Mouse (Mus musculus): ENCODE measurements around the gene Cntn4.

Cntn4 gene

DNA sequence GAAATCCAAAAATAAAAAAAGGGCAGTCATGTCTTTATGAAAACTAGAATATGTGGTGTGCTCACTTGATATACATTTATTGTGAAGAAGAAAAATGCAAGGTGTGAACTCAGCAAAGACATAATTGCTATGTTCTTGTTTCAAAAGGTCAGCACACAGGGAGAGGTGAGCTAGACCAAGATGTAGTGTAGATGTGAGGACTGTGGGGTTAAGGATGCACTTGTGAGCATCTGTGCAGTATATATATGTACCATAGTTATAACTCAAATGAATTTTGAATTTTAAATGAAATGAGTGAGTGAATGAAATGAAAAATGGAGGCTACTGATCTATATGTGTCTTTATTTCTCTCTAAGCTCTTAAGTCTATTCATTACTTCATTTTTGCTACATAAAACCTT is 401.2 kb downstream of the Cntn4 start:
- no peak for DNase-seq (ENCODE audit: low read depth)

DNA sequence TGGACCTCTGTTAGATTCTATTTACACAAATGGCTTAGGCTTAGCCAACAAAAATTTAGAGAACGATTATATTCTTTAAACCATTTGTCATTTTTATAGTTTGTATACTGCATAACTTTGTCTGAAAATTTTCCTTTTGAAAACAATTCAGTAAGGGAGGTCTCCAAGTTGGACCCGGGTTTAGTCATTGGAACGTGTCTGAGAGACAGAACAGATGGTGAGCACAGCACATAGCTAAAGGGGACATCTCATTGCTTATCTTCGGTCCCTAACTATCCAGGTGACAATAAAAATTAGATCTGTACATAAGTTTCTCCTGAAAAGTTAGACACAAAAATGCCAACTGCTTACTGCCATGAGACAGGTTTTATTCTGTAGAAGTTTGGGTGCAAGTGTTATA is 420.4 kb downstream of the Cntn4 start:
- no peak for DNase-seq (ENCODE audit: low read depth)

DNA sequence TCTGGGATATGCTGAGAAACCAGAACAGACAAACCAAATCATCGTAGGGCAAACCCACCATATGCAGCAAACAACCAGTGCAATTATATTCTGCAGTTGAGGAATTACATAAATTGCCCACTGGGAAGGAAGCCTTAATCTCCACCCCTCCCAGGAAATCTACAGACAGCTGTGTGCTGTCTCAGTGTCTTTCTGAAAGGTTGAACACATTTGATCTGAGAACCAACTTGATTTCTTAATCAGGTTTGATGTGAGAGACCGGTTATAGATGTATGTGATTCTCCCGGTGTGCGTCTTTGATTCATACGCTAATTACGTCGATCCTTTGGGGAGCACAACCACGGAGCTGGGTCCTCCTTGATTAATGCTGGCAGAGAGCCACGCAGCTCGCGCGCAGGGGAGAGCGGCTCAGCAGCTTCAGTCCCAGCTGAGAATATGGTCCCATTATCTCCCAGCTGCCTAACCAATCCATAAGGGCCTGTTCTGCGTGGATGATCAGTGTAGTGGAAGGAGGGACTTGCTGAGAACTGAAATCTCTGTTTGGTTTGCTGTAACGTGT is 441.1 kb downstream of the Cntn4 start:
- DNase-seq (ENCODE audit: low read depth) = no peak

DNA sequence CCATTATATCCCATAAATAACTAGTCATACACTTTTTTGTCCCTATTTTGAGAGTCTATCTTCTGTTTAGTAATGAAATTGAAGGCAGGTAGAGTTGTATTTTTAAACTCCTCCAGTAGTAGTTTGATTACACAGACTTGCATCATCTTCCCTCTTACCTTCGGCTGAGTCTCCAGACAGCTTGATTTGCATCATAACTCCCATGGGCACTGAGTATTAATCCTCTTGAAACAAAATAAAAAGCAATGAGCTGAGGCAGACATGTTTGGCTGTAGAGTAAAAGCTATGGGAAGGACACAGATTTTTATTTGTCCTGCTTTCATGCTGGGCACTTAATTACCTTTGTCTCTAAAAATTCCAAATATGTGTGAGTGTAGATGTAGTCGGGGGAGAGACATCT is 476.1 kb downstream of the Cntn4 start:
- DNase-seq (ENCODE audit: low read depth) = no peak

DNA sequence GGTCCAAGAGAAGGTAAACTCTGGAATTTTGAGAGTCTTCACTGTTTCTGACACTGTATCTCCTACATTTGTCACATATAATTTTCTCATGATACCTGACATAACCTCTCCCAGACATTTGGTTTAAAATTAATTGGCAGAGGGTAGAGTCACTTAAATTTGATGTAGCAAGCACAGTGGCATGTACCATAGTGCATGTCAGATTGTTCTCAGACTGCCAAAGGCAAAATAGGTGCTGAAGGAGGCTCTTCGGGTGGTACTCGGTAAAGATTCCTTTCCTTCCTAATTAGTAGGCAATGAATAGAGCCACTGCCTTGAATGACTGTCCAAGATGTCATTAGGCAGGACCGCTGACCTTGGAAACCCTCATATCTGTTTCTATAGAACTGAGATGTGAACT is 477.9 kb downstream of the Cntn4 start:
- DNase-seq (ENCODE audit: low read depth) = no peak

DNA sequence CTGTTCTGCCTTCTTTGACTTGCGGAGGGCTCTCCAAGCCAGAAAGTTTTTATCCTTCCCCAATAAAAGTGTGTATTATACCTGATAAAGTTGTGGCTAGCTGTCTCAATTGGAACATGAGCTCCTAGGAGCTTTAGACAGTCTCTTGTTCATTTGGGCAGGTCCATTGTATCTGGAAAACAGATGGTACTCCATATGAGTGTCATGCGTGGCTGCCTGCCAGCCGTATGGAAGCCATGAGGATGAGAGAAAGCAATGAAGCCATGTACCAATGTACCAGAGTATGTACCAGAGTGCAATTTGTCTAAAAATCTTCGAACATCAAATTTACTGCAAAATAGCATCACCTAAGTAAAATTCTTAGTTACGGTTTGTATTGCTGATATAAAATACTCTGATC is 500.1 kb downstream of the Cntn4 start:
- no peak for DNase-seq (ENCODE audit: low read depth)

DNA sequence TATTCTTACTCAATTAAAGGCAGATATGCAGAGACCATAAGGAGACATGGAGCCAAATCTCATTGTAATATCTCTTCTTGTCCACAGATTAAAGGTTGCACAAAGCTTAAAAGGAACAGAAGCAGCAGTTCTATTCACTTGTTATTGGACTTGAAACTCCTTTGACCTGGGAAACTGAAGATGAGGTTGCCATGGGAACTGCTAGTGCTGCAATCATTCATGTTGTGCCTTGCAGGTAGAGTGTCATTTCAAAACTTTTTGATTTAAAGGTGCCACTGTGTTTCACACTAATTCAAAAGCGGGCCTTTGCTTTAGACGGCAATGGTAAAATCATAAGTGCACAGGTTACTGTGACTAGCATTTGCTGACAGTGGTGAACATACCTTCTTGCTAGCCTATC is 504.1 kb downstream of the Cntn4 start:
- no peak for DNase-seq (ENCODE audit: low read depth)

DNA sequence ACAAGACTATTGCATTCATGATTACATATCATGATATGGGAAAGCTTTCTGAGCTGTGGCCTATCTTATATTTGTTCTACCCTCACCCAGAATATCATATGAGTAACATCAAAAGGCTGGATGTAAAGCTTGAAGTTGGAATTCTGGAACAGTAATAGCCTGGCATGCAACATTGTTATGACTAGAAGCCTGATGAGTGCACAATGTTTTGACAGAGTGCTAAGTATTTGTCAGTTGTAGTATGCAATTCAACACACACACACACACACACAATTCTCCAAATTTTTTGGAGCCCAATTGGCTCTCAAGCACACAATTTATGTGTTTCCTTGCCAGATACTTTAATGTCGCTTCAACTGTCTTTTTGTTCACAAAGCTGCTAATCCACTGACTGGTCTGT is 523.5 kb downstream of the Cntn4 start:
- DNase-seq (ENCODE audit: low read depth) = no peak

DNA sequence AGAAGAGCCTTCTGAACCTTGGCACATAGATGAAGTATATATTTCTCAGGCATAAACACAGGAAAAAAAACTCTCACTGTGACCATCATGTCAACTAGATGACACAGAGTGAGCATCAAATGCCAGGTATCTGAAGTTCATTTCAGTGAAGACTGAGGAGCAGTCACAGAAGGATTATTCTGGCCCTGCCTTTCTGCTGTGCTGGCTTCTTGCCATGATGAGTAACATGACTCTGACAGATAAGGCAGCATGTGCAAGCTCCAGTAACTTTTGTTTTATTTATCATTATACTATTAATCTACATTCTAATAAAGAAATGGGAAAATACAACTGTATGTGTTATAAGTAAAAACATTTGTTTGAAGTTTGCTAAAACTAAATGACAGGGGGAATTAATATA is 529.9 kb downstream of the Cntn4 start:
- peak; percentile 9 for DNase-seq (ENCODE audit: low read depth)

DNA sequence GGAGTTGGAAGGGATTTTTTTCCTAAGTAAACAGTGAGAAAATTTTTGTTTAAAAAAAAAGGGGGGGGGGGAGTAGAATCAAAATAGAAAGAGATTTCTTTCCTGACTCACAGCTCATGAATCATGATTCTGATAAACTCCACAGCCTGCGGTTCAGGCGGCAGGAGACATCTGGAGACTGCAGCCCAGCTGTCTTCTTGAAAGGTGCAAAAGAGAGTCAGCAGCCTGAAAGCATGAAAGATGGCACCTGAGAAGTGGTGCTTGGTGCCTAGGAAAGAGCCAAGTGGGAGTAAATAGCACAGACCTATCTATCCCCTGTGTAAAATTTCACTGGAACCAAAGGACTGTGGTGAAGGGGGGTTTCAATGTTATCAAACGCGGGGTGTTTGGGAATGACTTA is 535.6 kb downstream of the Cntn4 start:
- DNase-seq (ENCODE audit: low read depth) = no peak

DNA sequence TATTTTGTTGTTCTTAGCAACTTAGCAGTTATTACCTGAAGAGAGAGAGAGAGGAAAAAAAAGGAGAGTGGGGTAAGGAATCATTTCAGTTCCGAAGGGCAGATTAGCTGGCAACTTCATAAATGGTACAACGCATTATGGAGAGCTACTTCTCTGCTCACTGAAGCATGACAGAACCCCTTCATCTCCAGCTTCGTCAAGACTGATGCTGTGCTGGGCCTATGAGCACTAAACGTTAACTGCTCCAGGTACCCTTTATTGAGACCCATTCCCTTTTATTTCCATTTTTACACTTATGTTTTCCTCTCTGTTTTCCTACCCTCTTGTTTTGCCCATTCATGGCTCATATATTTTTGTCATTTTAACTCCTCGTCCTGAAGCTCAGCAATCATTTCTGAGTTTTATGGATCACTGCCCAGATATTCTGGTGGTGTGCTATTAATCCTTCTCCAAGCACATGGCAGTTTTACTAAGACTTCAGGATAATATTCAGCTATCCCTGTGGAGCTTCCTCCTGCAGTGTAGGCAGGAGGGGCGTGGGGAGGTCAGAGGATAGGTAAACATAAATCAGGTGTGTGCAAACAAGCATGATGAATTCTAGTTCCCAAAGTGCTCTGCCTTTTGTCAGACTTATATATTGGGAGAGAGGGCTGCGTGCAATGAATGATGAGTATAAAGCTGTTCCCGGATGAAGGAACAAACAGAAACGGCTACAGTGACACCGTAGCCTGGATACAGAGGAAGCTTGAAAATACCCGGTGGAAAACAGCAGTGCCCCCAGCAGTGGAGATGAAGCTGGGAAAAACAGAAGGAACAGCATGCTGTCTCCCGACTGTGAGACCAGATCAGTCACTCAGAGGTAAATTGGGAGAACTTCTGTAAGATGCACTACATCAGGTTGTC is 559.8 kb downstream of the Cntn4 start:
- DNase-seq (ENCODE audit: low read depth) = no peak

DNA sequence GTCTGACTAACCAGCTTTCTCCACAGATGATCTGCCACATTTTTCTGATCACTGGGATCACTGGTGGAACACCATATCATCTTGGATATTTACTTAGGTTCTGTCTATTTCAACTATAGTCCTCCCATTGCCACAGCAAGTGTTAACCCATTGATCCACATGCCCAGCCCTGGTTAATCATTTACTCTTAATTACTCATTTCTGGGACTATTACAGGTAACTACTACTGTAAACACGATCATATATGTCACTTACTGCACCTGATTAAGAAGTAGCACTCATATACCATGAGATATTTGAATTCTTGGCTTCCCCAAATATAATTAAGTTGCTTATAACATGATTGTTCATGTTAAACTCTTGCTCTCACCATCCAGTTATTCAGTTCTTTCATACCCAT is 564.1 kb downstream of the Cntn4 start:
- no peak for DNase-seq (ENCODE audit: low read depth)

DNA sequence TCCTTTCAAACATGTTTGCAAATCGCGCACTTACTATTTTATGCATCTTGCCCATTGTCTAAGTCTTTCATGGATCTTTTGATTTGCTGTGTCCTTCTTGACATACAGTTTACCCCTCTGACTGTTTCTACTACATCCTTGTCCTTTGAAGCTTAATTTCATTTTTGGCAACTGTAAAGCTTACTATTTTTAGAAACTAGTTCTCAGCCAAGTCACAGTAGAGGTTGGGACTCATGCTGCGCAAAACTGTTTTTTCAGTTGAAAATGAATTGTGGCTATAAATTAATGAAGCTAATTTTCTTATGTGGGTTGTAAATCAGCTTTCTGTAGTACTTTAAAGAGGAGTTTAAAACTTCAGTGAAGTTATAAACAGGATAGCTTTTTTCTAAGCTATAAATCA is 585.9 kb downstream of the Cntn4 start:
- DNase-seq (ENCODE audit: low read depth) = no peak

DNA sequence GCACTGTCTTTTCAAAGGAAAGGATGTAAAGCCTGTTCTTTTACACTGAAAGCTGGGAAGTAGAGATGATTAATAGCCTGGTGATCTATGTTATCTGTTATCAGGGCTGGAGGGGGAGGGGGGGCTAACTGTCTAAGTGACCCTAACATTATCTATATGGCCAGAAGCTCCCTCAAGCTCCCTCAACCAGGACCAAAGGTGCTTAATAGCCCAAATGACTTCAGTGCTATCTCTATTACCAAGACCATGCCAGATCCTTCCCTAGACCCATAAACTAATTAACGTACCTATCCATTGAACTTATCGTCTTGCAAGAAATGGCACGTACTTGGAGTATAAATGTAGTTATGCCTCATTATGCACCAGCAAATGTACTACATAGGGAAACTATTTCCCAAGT is 588.0 kb downstream of the Cntn4 start:
- no peak for DNase-seq (ENCODE audit: low read depth)

DNA sequence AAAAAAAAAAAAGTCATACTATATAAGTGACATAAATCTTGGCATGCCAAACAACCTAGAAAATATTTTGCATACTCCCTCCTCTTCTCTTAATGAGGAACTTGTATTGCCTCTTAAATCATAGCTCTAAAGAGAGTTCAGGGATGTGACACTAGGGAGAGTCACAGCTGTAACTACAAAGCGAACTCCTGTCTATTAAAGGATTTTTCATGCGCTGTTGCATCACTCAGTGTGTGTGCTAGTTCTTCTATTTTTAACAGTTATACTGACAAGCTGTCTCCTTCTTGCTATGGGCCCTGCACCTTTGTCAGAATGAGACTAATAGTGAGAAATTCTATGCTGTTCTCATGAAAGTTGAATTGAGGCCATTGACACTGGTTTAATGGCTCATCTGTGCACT is 588.8 kb downstream of the Cntn4 start:
- DNase-seq (ENCODE audit: low read depth) = no peak

DNA sequence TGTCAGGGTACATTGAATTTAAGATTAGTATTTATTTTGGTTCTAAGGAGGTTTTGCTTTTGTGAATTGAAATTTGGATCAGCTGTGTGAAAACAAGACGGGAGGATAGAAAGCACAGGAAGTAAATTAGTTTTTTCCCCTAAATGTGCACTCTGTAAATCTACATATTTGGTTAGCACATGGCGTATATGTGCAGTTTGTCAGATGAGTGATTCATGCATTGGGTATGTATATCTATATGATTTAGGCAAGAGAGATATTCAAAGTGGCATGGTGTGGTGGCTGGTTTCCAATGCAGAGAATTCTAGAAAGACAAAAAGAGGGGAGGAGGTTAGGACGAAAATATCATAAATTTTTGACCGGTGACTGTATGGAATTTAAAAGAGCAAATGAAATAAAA is 591.3 kb downstream of the Cntn4 start:
- DNase-seq (ENCODE audit: low read depth) = peak; percentile 22

DNA sequence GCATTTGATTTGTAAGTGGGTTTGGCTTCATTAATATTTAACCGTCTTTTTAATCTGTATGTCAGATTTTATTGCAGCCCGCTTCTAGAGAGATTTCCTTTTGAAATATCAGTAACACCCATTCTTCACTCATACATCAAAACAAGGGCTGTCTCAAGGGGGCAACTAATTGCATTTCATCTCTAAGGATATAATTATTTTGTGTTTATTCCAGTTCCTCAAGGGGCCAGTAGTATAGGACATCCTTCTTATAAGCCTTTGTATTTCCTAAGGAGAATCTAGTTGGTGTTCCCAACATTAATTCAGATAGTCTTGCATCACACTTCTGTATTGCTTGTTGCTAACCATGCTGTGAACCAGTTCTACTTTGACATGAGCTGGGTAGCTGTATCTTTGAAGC is 599.7 kb downstream of the Cntn4 start:
- DNase-seq (ENCODE audit: low read depth) = no peak

DNA sequence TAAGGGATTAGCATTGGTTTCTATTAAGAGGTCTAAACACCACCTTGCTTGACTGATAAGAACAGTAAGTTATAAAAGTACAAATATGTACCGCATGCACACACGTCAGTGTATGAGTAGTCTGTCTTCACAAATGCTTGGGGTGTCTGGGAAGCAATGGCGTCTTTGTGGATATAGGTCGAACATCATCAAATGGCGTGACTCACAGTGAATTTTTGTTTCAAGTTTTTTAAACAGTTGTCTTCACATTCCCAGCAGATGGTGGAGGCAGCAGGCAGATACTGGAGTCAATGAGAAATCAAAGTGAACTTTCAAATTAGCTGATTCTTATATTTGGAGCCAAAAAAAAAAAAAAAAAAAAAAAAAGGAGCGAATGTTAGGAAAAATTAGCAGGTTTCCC is 604.2 kb downstream of the Cntn4 start:
- no peak for DNase-seq (ENCODE audit: low read depth)

DNA sequence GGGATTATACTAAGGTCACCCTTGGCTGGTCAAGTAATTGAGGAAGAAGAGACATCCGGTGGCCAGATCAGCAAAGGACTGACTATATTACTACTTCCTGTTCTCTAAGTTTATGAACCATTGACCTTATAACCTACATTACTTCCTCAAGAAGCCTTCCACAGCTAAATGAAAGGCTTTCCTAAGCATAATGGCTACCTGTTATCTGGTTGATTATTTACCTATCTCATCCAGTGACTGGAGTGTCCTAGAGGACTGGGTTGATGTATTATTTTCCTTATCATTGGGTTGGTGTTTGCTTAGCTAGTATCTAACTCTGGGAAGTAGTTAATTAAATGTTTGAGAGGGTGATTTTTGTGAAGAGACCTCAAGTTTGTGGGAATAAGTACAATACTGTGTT is 606.4 kb downstream of the Cntn4 start:
- no peak for DNase-seq (ENCODE audit: low read depth)

DNA sequence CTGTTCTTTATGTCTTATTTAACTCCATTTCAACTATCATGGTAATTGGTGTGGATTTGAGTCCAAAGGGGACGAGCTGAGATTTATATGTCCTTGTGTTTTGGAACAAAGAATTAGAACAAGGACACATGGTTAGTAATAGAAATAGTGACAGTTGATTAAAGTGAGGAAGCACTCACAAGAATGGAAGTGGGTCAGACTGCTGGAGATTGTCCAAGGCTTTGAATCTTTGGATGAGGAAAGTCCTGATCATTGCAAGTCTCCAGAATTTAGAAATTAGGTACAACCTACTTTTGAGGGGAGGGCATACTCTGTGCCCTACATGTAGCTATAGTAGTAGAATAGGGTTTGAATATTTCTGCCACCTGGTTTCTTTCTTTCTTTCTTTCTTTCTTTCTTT is 622.0 kb downstream of the Cntn4 start:
- no peak for DNase-seq (ENCODE audit: low read depth)

DNA sequence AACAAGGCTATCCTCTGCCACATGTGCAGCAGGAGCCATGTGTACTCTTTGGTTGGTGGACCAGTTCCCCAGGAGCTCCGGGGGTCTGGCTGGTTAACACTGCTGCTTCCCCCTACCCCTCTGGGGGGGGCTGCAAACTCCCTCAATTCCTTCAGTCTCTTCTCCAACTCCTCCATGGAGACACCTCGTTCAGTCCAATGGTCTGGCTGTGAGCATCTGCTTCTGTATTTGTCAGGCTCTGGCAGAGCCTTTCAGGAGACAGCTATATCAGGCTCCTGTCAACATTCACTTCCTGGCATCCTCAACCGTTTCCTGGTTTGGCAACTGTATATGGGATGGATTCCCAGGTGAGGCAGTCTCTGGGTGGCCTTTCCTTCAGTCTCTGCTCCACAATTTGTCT is 622.7 kb downstream of the Cntn4 start:
- no peak for DNase-seq (ENCODE audit: low read depth)

DNA sequence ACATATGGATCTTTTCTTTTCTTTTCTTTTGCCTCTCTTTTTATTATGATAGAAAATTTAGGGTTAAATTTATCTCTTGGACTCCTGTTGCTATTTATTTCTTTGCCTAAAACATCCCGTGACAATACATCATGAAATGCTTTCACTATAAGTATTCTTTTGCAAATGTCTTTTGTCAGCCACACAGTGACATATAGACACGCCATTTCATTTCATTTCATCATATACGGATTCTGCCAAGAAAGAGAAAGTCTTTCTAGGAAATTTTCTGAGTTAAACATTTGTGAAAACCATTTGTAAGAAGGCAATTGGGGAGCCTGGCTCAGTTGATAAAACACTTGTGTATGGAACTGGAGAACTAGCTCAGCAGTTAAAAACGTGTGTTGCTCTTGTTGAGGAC is 625.0 kb downstream of the Cntn4 start:
- DNase-seq (ENCODE audit: low read depth) = no peak

DNA sequence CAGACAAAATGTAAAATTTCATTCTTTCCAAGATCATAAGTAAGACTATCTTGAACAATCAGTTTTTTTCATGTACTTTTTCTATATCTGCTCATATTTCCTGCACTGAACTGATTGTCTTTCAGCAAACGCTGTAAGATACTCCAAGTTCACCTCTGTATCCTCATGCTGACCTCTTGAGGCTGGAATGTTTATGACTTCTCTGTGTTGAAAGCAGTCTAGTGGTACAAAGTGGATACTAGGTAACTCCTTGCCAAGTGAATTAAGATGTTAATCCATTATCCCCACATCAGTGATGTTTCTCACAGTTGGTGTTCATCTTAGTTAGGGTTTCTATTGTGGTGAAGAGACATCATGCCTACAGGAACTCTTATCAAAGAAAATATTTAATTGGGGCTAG is 651.5 kb downstream of the Cntn4 start:
- no peak for DNase-seq (ENCODE audit: low read depth)

DNA sequence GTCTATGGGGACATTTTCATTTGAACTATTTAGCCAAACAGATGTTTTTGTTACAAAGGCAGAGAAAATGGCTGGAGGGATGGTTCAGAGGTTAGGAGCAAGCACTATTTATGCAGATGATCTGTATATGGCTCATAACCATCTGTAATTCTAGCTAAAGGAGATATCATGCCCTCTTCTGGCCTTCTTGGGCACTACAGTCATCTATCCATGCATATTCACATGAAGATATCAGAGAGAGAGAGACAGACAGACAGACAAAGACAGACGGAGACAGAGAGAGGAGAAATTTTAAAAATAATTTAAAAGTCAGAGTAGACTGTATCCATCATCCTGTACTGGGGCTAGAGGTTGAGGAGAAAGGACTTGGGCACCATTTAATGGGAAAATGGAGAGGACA is 652.2 kb downstream of the Cntn4 start:
- DNase-seq (ENCODE audit: low read depth) = no peak

Data from NIH3T3 (cell line).